Mouse (Mus musculus): ENCODE measurements around the gene Ets1. TPM values are rescaled to one million over a fixed set of nuclear protein-coding genes. Genes with fewer than 3 reads are reported as not detected.
A peak's percentile ranks its signal among the peaks of the same experiment; 100 is the strongest.

Ets1 gene
- polyA plus RNA-seq, 1 experiment from 2014 or later, result 25.2 TPM

GRCm38 (mm10) chr9:32654305-32654704 is 18.3 kb downstream of the Ets1 start:
- H3K9ac ChIP-seq, result no peak overlapping the region
- no peak for ATAC-seq (ENCODE audit: low read depth)
- no peaks in the 10 kb centered on the region for H3K9me3 ChIP-seq
- H3K27me3 ChIP-seq, result peaks cover 5% of the 10 kb centered on the region; the same call in 1 of the 2 replicates
- no peak overlapping the region for H3K4me2 ChIP-seq
- H3K27ac ChIP-seq (replicated peaks), result no peak overlapping the region
- H3K36me3 ChIP-seq, result no peaks in the 10 kb centered on the region
- 88% methylated on average over 1 of the region's 1 CpGs for WGBS
- H3K4me3 ChIP-seq, result no peak overlapping the region
- no peaks in the 10 kb centered on the region for H3K4me1 ChIP-seq (replicated peaks)

DNA sequence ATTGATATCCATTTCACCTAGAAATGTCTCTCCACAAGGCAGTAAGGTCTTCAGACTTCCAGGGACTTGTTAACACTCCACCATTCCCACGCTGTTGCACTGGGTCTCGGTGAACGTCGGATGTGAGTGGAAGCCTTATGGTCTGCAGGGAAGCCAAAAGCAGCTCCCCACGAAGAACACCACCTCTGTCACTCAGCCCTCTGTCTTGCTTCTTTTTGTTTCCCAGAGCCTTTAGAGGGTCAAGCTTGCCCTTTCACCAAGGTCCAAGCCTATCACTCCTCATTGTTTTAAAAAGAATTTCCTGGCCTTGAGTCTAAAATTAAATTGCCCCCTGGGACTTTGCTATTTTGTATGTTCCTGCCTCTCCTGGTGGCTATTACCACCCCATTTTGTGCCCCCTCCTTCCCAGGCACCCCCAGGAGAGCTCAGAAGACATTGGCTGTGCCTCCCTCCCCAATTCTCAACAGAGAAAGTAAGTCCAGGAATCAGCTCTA is 20.4 kb downstream of the Ets1 start:
- WGBS, result 80% methylated on average over 5 of the region's 5 CpGs
- no peaks in the 10 kb centered on the region for H3K36me3 ChIP-seq
- H3K27me3 ChIP-seq, result peaks cover 5% of the 10 kb centered on the region; the same call in 1 of the 2 replicates
- H3K4me1 ChIP-seq (replicated peaks), result no peaks in the 10 kb centered on the region
- H3K9me3 ChIP-seq, result no peaks in the 10 kb centered on the region
- H3K9ac ChIP-seq, result no peak overlapping the region
- no peak overlapping the region for H3K4me2 ChIP-seq
- no peak overlapping the region for H3K4me3 ChIP-seq
- ATAC-seq (ENCODE audit: low read depth), result no peak
- no peak overlapping the region for H3K27ac ChIP-seq (replicated peaks)

- H3K4me3 ChIP-seq, result no peak overlapping the region
- WGBS, result 75% methylated on average over 2 of the region's 2 CpGs
Measured at GRCm38 (mm10) chr9:32657124-32657523, 21.1 kb downstream of the Ets1 start.

GRCm38 (mm10) chr9:32660406-32660960 is 24.5 kb downstream of the Ets1 start:
- Histone ChIP-seq H3K4me2 (no peak overlapping the region), H3K4me1 (replicated peaks) (no peaks in the 10 kb centered on the region), H3K4me3 (no peak overlapping the region), H3K27ac (replicated peaks) (no peak overlapping the region), H3K36me3 (no peaks in the 10 kb centered on the region), H3K9ac (no peak overlapping the region), H3K27me3 (peaks cover 16% of the 10 kb centered on the region), H3K9me3 (no peaks in the 10 kb centered on the region)
- ATAC-seq (ENCODE audit: low read depth), result no peak
- WGBS, result 87% methylated on average over 2 of the region's 2 CpGs

More at GRCm38 (mm10) chr9:32657124-32657523, 21.1 kb downstream of the Ets1 start:
- H3K9ac ChIP-seq, result no peak overlapping the region
- no peak overlapping the region for H3K4me2 ChIP-seq
- H3K4me1 ChIP-seq (replicated peaks), result no peaks in the 10 kb centered on the region
- no peaks in the 10 kb centered on the region for H3K36me3 ChIP-seq
- ATAC-seq (ENCODE audit: low read depth), result no peak
- no peak overlapping the region for H3K27ac ChIP-seq (replicated peaks)
- H3K27me3 ChIP-seq, result peaks cover 5% of the 10 kb centered on the region; the same call in 1 of the 2 replicates
- no peaks in the 10 kb centered on the region for H3K9me3 ChIP-seq

GRCm38 (mm10) chr9:32661071-32661470 is 25.1 kb downstream of the Ets1 start:
- no peak overlapping the region for H3K4me3 ChIP-seq
- no peak overlapping the region for H3K9ac ChIP-seq
- H3K9me3 ChIP-seq, result no peaks in the 10 kb centered on the region
- H3K36me3 ChIP-seq, result no peaks in the 10 kb centered on the region
- no peaks in the 10 kb centered on the region for H3K4me1 ChIP-seq (replicated peaks)
- ATAC-seq (ENCODE audit: low read depth), result no peak
- no peak overlapping the region for H3K27ac ChIP-seq (replicated peaks)
- H3K27me3 ChIP-seq, result peaks cover 22% of the 10 kb centered on the region
- WGBS, result 92% methylated on average over 8 of the region's 8 CpGs
- H3K4me2 ChIP-seq, result no peak overlapping the region

DNA sequence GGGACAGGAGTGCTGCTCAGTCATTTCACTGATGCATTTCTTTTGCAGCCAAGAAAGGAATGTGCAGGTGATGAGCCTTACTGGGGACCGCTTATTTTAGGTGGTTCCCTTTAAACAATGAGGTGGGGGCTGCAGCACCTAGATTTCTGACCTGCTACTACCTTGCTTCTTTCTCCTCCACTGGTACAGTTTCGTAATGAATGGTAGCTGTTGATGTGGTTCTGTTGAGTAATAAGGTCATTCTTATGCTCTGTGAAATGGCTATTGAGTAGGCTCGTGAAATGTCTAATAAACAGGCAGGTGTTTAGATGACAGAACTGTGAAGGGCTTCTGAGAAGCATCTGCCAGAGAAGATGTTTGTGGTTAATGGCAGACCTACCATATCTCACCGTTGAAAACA is 25.5 kb downstream of the Ets1 start:
- no peak overlapping the region for H3K4me2 ChIP-seq
- no peak overlapping the region for H3K27ac ChIP-seq (replicated peaks)
- no peaks in the 10 kb centered on the region for H3K9me3 ChIP-seq
- WGBS, result 85% methylated on average over 4 of the region's 4 CpGs
- H3K9ac ChIP-seq, result no peak overlapping the region
- no peaks in the 10 kb centered on the region for H3K4me1 ChIP-seq (replicated peaks)
- no peaks in the 10 kb centered on the region for H3K36me3 ChIP-seq
- H3K27me3 ChIP-seq, result peaks cover 27% of the 10 kb centered on the region
- no peak for ATAC-seq (ENCODE audit: low read depth)
- H3K4me3 ChIP-seq, result no peak overlapping the region

- H3K36me3 ChIP-seq, result no peaks in the 10 kb centered on the region
- no peak for ATAC-seq (ENCODE audit: low read depth)
- H3K9ac ChIP-seq, result no peak overlapping the region
- H3K4me1 ChIP-seq (replicated peaks), result peaks cover 19% of the 10 kb centered on the region
- H3K4me2 ChIP-seq, result no peak overlapping the region
- peaks cover 62% of the 10 kb centered on the region for H3K27me3 ChIP-seq
- no peak overlapping the region for H3K4me3 ChIP-seq
- no peak overlapping the region for H3K27ac ChIP-seq (replicated peaks)
- H3K9me3 ChIP-seq, result no peaks in the 10 kb centered on the region
- 71% methylated on average over 11 of the region's 11 CpGs for WGBS
Measured at GRCm38 (mm10) chr9:32666611-32667517, 30.8 kb downstream of the Ets1 start.

DNA sequence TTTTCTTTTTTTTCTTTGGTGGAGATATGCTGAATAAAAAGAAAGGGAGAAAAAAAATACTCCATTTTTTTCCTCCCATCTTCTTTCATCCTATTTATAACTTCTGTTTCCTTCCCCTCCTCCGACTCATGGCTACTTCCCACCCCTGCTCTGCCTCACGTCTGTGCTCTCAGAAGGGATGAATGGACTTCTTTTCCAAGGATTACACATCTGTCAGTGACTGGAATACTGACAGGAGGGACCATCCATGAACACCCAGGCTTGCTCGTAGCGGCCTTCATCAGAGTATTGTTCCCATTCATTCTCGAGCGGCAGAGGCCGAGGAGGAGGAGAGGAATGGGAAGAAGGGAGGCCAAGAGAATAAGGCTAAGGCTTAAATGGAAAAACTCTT is 31.5 kb downstream of the Ets1 start:
- H3K27ac ChIP-seq (replicated peaks), result no peak overlapping the region
- H3K4me2 ChIP-seq, result no peak overlapping the region; the same call in 1 of the 2 replicates

DNA sequence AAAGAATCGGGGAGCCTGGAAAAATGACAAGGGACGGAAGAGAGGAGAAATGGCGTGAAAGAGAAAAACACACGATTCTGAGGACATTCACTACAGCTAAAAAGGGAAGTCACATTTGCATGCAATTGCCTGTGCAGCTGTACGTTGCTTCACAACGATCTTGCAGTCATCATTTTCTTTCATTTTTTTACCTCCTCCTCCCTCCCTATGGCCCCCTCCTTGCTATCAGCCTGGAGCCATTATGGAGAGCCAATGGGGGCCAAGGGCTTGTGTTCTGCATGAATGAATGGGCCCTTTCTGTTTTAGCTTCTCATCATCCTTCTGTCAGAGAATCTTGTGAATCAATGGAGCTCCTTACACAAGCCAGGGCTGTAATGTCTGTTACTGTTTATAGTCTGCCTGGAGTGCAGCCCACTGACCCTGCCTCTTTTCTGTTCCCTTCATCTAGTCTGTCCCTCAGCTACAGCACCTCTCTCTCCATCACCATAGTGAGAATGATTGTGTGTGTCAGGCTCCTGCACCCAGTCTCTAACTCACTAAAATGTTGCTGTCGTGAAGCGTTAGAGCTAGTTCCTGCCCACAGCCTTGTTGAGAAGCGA is 32.2 kb downstream of the Ets1 start:
- peaks cover 74% of the 10 kb centered on the region for H3K27me3 ChIP-seq
- H3K4me3 ChIP-seq, result no peak overlapping the region
- ATAC-seq (ENCODE audit: low read depth), result 0 out of 2 replicates have a peak, but pooled peaks have one; percentile 34
- peaks cover 32% of the 10 kb centered on the region for H3K4me1 ChIP-seq (replicated peaks)
- WGBS, result 45% methylated on average over 9 of the region's 9 CpGs
- H3K9ac ChIP-seq, result no peak overlapping the region
- no peaks in the 10 kb centered on the region for H3K36me3 ChIP-seq
- no peak overlapping the region; the same call in 1 of the 2 replicates for H3K4me2 ChIP-seq
- no peaks in the 10 kb centered on the region for H3K9me3 ChIP-seq
- H3K27ac ChIP-seq (replicated peaks), result no peak overlapping the region

More for the DNA sequence above, 31.5 kb downstream of the Ets1 start:
- no peak for ATAC-seq (ENCODE audit: low read depth)
- no peak overlapping the region for H3K9ac ChIP-seq
- no peak overlapping the region for H3K4me3 ChIP-seq
- peaks cover 25% of the 10 kb centered on the region for H3K4me1 ChIP-seq (replicated peaks)
- no peaks in the 10 kb centered on the region for H3K9me3 ChIP-seq
- H3K36me3 ChIP-seq, result no peaks in the 10 kb centered on the region
- WGBS, result 21% methylated on average over 7 of the region's 7 CpGs
- H3K27me3 ChIP-seq, result peaks cover 67% of the 10 kb centered on the region

- peaks cover 79% of the 10 kb centered on the region for H3K27me3 ChIP-seq
- H3K4me3 ChIP-seq, result no peak overlapping the region
Measured at GRCm38 (mm10) chr9:32669397-32669796, 33.4 kb downstream of the Ets1 start.

DNA sequence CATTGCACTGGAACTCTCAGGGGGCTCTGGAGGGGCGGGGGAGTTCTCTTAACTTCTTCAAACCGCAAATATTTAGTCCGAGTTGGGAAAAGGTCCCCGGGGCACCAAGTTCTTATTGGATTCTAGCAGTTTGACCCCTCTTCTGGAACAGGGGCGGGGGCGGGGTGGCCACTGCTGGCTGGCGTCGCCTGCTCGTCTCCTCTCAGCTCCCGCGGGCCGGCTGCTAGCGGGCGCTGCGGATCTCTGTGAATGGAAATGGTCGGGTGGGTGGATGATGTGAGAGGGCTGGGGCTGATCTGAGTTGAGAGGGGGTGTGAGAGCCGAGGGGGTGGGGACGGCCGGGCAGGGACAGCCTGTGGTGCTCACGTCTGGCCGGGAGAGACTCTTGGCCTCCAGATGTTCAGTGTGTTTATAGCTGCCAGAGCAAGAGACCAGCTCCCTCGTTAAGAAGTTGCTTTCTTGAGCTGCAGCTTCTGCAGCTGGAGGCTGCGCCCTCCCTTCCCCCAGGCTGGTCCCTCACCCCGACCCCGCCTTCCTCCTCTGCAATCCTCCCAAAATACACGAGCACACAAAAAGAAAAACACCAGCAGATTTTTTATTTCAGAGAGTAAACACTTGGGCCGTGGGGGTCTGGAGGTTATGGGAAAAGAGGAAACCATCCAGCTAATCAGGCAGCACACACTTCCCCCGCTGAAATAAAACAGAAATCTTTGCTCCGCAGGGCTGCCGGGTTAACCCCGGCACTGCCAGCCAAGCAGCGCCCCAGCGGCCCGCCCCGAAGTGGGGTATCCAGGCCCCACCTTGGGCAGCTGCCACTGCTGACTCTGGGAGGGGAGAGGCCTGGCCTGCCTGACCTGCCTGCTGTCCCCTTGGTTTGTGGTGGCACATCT is 36.2 kb downstream of the Ets1 start:
- Histone ChIP-seq H3K27ac (replicated peaks) (peak overlapping the region; percentile 59), H3K27me3 (peaks cover 84% of the 10 kb centered on the region)
- 2% methylated on average over 35 of the region's 35 CpGs for WGBS

More at GRCm38 (mm10) chr9:32669397-32669796, 33.4 kb downstream of the Ets1 start:
- Histone ChIP-seq H3K9ac (no peak overlapping the region), H3K27ac (replicated peaks) (no peak overlapping the region), H3K4me1 (replicated peaks) (peaks cover 33% of the 10 kb centered on the region), H3K4me2 (no peak overlapping the region), H3K9me3 (no peaks in the 10 kb centered on the region), H3K36me3 (no peaks in the 10 kb centered on the region)
- no peak for ATAC-seq (ENCODE audit: low read depth)
- WGBS, result 70% methylated on average over 2 of the region's 2 CpGs

More for the DNA sequence above, 36.2 kb downstream of the Ets1 start:
- H3K9ac ChIP-seq, result peak overlapping the region; percentile 58
- peak; percentile 71 for ATAC-seq (ENCODE audit: low read depth)
- H3K4me1 ChIP-seq (replicated peaks), result peaks cover 55% of the 10 kb centered on the region
- no peaks in the 10 kb centered on the region for H3K36me3 ChIP-seq
- no peaks in the 10 kb centered on the region for H3K9me3 ChIP-seq
- peak overlapping the region; percentile 64 for H3K4me2 ChIP-seq
- H3K4me3 ChIP-seq, result peak overlapping the region; percentile 37
